Mouse (Mus musculus): ENCODE measurements around the gene Gstt1. TPM values are rescaled to one million over a fixed set of nuclear protein-coding genes. Genes with fewer than 3 reads are reported as not detected.
"Not testable (repeated sequence)": the region's sequence is repeated elsewhere in the genome, so short reads cannot be mapped to it uniquely, and the experiment has no call there.

Gene Gstt1
- total RNA-seq, 2 experiments from 2014 or later = 14.5 to 20.3 TPM

DNA sequence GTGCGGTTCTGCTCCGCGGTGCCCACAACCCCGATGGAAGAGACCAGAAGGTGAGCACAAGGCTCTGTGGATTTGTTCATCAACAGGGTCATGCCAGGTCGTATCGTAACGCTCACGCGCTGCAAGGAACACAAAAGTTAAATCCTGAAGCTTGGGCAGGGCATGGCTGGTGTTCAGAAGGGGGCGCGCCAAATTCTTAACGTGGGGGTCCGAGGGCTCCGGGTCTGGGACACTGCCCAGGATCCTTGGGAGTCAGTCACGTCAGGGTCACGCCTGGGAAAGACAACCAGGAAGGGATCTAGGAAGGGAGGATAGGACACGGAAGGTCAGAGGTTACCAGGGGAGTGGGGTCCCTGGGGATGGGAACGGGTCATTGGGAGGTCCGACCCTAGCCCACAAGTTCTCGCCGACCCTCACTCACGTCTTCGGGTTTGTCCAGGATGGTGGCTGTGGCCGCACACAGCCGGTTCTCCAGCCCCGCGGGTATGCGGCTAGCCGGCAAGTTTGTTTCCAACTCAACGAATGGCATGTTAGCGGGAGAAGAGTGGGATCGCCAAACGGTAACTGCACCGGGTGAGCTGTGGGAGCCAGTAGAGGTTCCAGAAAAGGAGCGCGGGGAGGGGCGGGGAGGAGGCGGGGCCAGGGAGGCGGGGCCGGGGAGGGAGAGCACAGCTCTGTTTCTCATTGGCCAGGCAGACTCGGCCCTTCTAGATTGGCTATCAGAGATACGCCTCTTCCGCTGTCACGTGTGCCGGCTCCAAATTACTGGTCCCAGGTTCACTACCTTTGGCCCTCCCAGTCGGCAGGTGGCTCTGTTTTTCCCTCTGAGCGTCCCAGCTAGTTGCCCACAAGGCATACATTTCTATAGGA is 25.4 kb downstream of the Gstt1 start, which contains the start of gene Ddt:
TSS of gene Ddt (minus strand) at position 620 of the 870 bp plus-strand sequence.
- intact Hi-C loops (cut with DNase I) = loop anchor here (5.0 kb wide), 1 partner anchor 186 kb away; the partner anchor contains the start of gene Ggt5
- DNase-seq = peak; percentile 73 to 78

GRCm38 (mm10) chr10:75767756-75768155 is 30.6 kb downstream of the Gstt1 start:
- intact Hi-C loops (cut with DNase I); DNase-seq: not testable (repeated sequence)

DNA sequence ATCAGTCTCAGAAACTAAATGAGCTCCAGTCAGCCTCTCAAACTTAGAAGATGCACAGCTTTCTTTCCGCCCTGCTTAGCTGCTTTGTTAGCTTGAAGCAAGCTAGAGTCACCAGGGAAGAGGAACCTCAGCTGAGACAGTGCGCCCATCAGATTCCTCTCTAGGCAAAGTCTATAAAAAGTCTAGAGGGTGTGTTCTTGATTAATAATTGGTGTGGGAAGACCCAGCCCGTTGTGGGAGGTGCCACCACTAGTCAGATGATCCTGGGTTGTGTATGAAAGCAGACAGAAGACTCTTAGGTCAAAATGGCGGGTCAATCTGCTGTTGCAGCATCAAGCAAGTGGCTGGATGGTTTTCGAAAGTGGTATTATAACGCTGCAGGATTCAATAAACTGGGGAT is 31.5 kb downstream of the Gstt1 start:
- DNase-seq = no peak
- intact Hi-C loops (cut with DNase I) = no loop called here

GRCm38 (mm10) chr10:75764519-75765473 is 33.6 kb downstream of the Gstt1 start:
- DNase-seq = peak; percentile 70 to 76
- intact Hi-C loops (cut with DNase I) = loop anchor here (2.0 to 5.0 kb wide), 2 partner anchors 68 to 86 kb away; no protein-coding TSS in a partner anchor

- intact Hi-C loops (cut with DNase I) = loop anchor here (2.0 to 5.0 kb wide), 2 partner anchors 68 to 87 kb away; no protein-coding TSS in a partner anchor
- DNase-seq = peak; percentile 96 to 97
Observed at GRCm38 (mm10) chr10:75763682-75764518, 34.5 kb downstream of the Gstt1 start, which contains the start of gene Cabin1. Gene Cabin1 (minus strand): TSS chr10:75764341.

GRCm38 (mm10) chr10:75762413-75762812 is 36.0 kb downstream of the Gstt1 start:
- no peak for DNase-seq
- intact Hi-C loops (cut with DNase I) = loop anchor here (5.0 kb wide), 1 partner anchor 70 kb away; no protein-coding TSS in a partner anchor

- no peak for DNase-seq
- intact Hi-C loops (cut with DNase I) = loop anchor here (5.0 kb wide), 1 partner anchor 72 kb away; no protein-coding TSS in a partner anchor
Observed at GRCm38 (mm10) chr10:75760311-75760710, 38.1 kb downstream of the Gstt1 start.

DNA sequence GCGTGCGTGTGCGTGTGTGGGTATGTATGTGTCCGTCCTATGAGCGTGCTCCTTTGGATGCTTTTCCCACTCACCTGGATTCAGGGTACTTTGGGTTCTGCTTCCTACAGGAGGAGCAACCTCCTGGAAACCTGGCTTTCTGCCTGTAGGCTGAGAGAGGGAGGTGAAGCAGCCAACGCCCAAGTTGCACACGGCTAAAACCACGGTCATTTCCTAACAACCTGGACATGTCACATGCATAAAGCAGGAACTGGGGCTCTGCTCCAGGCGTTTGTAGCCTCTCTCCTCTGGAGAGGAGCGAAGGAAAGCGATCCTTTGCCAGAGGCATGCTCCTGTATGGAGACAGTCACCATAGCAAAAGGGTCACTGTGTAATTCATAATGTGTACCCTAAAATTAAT is 41.7 kb downstream of the Gstt1 start:
- intact Hi-C loops (cut with DNase I) = no loop called here
- DNase-seq = no peak

GRCm38 (mm10) chr10:75744017-75744416 is 54.4 kb downstream of the Gstt1 start:
- peak; percentile 82 to 86 for DNase-seq
- intact Hi-C loops (cut with DNase I) = loop anchor here (1.0 kb wide), 3 partner anchors 88 to 207 kb away; no protein-coding TSS in a partner anchor

- no peak for DNase-seq
- intact Hi-C loops (cut with DNase I) = no loop called here
Observed at GRCm38 (mm10) chr10:75743369-75743768, 55.0 kb downstream of the Gstt1 start.

DNA sequence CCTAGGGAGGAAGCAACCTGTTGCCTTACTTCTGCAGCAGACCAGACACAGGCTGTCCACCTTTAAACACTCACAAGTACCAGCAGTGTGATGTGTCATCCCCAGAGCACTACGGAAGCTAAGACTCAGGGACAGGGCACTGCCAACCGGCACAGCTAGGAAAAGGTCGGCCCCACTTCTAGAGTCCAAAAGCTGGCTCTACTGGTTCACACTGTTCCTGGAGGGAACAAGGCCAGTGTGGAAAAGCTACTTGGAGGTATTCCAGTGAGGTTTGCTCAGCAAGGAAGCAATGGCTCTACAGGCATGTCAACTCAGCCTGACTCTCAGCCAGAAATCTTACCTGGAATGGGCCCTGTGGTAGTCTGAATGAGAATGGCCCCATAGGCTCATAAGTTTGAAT is 57.5 kb downstream of the Gstt1 start:
- DNase-seq = no peak
- intact Hi-C loops (cut with DNase I) = no loop called here

Other genes with a start within 250 kb of the Gstt1 start
- gene Lrrc75b, start 238.3 kb downstream of the Gstt1 start, total RNA-seq (2021) = 1 to 10 TPM; 1.1 to 1.5 TPM
- gene Ggt1, start 237.0 kb downstream of the Gstt1 start, total RNA-seq (2021) = not detected
- gene Ggt5, start 209.2 kb downstream of the Gstt1 start, total RNA-seq (2021) = 1 to 10 TPM; 5.4 to 9.0 TPM
- gene Susd2, start 154.6 kb downstream of the Gstt1 start, total RNA-seq (2021) = 1 to 10 TPM; 1.4 to 1.8 TPM
- gene Cabin1, start 34.2 kb downstream of the Gstt1 start, total RNA-seq (2021) = 10 to 100 TPM; 23.4 to 26.2 TPM
- 100 to 1,000 TPM in 1 of 2 experiments, 10 to 100 TPM in 1; 96.7 to 104 TPM for gene Ddt, start 25.2 kb downstream of the Gstt1 start, total RNA-seq (2021)
- gene Gm20441, start 17.6 kb downstream of the Gstt1 start, total RNA-seq (2021) = not detected
- 1 to 10 TPM; 4.1 to 4.8 TPM for gene Gstt3, start 17.2 kb downstream of the Gstt1 start, total RNA-seq (2021)
- gene Gstt4, start 24.0 kb upstream of the Gstt1 start, total RNA-seq (2021) = not detected
- gene Gstt2, start 38.8 kb upstream of the Gstt1 start, total RNA-seq (2021) = 10 to 100 TPM; 13.2 to 13.5 TPM
- 100 to 1,000 TPM; 196 to 202 TPM for gene Mif, start 61.7 kb upstream of the Gstt1 start, total RNA-seq (2021)
- gene Derl3, start 94.8 kb upstream of the Gstt1 start, total RNA-seq (2021) = under 1 TPM; 0.61 to 0.68 TPM
- gene Smarcb1, start 123.0 kb upstream of the Gstt1 start, total RNA-seq (2021) = 10 to 100 TPM; 20.0 to 20.6 TPM
- 1,000 to 10,000 TPM; 1,903 to 1,946 TPM for gene Chchd10, start 134.5 kb upstream of the Gstt1 start, total RNA-seq (2021)
- gene Mmp11, start 137.9 kb upstream of the Gstt1 start, total RNA-seq (2021) = 1 to 10 TPM; 5.9 to 7.7 TPM
- gene Gm867, start 142.1 kb upstream of the Gstt1 start, total RNA-seq (2021) = not detected
- gene Vpreb3, start 144.5 kb upstream of the Gstt1 start, total RNA-seq (2021) = not detected
- not detected for gene Gm5134, start 155.9 kb upstream of the Gstt1 start, total RNA-seq (2021)
- 1 to 10 TPM; 6.9 to 8.0 TPM for gene Zfp280b, start 234.1 kb upstream of the Gstt1 start, total RNA-seq (2021)

All from heart, postnatal 36 days (tissue).